Mouse (Mus musculus): ENCODE results near the gene Vmn1r235. TPM values are rescaled to one million over a fixed set of nuclear protein-coding genes. Genes with fewer than 3 reads are reported as not detected.
"Not testable (repeated sequence)": the region's sequence is repeated elsewhere in the genome, so short reads cannot be mapped to it uniquely, and the experiment has no call there.

Gene Vmn1r235
- total RNA-seq (2021) = not detected

GRCm38 (mm10) chr17:21256111-21256510 is at the start of gene Vmn1r235:
Vmn1r235 (plus strand) TSS chr17:21256411.
- DNase-seq = no peak
- intact Hi-C loops (cut with DNase I) = no loop called here

- intact Hi-C loops (cut with DNase I) = not testable (repeated sequence)
- DNase-seq = peak in 1 of 2 experiments; percentile 6
Observed at GRCm38 (mm10) chr17:21211081-21211480, 45.1 kb upstream of the Vmn1r235 start.

GRCm38 (mm10) chr17:21225787-21226186 is 30.4 kb upstream of the Vmn1r235 start, which contains the start of gene Vmn1r234:
Vmn1r234 (plus strand) TSS chr17:21226087.
- intact Hi-C loops (cut with DNase I) = no loop called here

GRCm38 (mm10) chr17:21231654-21232053 is 24.6 kb upstream of the Vmn1r235 start:
- intact Hi-C loops (cut with DNase I) = loop anchor here (5.0 kb wide), 3 partner anchors 191 to 346 kb away; partner anchors contain the start of gene Zfp54
- peak; percentile 29 to 56 for DNase-seq

More at GRCm38 (mm10) chr17:21225787-21226186, 30.4 kb upstream of the Vmn1r235 start, which contains the start of gene Vmn1r234:
- DNase-seq = no peak

GRCm38 (mm10) chr17:21272103-21272502 is 15.9 kb downstream of the Vmn1r235 start:
- peak; percentile 7 to 27 for DNase-seq
- intact Hi-C loops (cut with DNase I) = loop anchor here (2.0 kb wide), 3 partner anchors 111 to 241 kb away; partner anchors contain the start of genes Zfp54 and Zfp677

GRCm38 (mm10) chr17:21282642-21283041 is 26.4 kb downstream of the Vmn1r235 start, which contains the start of gene Vmn1r236:
Vmn1r236 (plus strand) TSS chr17:21282942.
- DNase-seq = no peak

GRCm38 (mm10) chr17:21284395-21284794 is 28.2 kb downstream of the Vmn1r235 start:
- intact Hi-C loops (cut with DNase I) = no loop called here
- no peak for DNase-seq

More at GRCm38 (mm10) chr17:21282642-21283041, 26.4 kb downstream of the Vmn1r235 start, which contains the start of gene Vmn1r236:
- intact Hi-C loops (cut with DNase I) = no loop called here

- no peak for DNase-seq
- intact Hi-C loops (cut with DNase I) = no loop called here
Observed at GRCm38 (mm10) chr17:21289695-21290094, 33.5 kb downstream of the Vmn1r235 start.

- intact Hi-C loops (cut with DNase I) = no loop called here
Observed at GRCm38 (mm10) chr17:21311565-21311964, 55.4 kb downstream of the Vmn1r235 start, which contains the start of gene Vmn1r237. Vmn1r237 (plus strand) TSS chr17:21311865.

More at GRCm38 (mm10) chr17:21311565-21311964, 55.4 kb downstream of the Vmn1r235 start, which contains the start of gene Vmn1r237:
- DNase-seq = no peak

Small RNAs within 50 kb of the gene (microRNA-seq; reads per million reads assigned to microRNA genes)
- gene Gm26384 (ENCODE audit: borderline number of aligned reads in 2 of 2) = 0 reads per million in 2 experiments

Other genes with a start within 250 kb of the Vmn1r235 start
- gene Zfp160, start 247.5 kb upstream of the Vmn1r235 start, total RNA-seq (2021) = 10 to 100 TPM in 1 of 2 experiments, 1 to 10 TPM in 1; 8.0 to 10.9 TPM
- gene Vmn1r234, start 30.3 kb upstream of the Vmn1r235 start, total RNA-seq (2021) = not detected
- gene Vmn1r236, start 26.5 kb downstream of the Vmn1r235 start, total RNA-seq (2021) = not detected
- gene Vmn1r237, start 55.5 kb downstream of the Vmn1r235 start, total RNA-seq (2021) = not detected
- 1 to 10 TPM in 1 of 2 experiments, under 1 TPM in 1; 0.68 to 1.2 TPM for gene Zfp677, start 127.3 kb downstream of the Vmn1r235 start, total RNA-seq (2021)
- gene Zfp54, start 166.8 kb downstream of the Vmn1r235 start, total RNA-seq (2021) = 1 to 10 TPM in 1 of 2 experiments, under 1 TPM in 1; 0.68 to 1.5 TPM
- gene Zfp51, start 194.0 kb downstream of the Vmn1r235 start, total RNA-seq (2021) = 1 to 10 TPM; 6.8 to 7.4 TPM
- 1 to 10 TPM; 1.7 to 2.6 TPM for gene Zfp53, start 232.6 kb downstream of the Vmn1r235 start, total RNA-seq (2021)

Data from heart, postnatal 36 days (tissue).